Mouse (Mus musculus) midbrain, embryonic 16.5 days (tissue): Measurements from ENCODE around the gene Fbxw2. TPM values are rescaled to one million over a fixed set of nuclear protein-coding genes. Genes with fewer than 3 reads are reported as not detected.
"Not testable (repeated sequence)": the region's sequence is repeated elsewhere in the genome, so short reads cannot be mapped to it uniquely, and the experiment has no call there.

Source experiments
- ATAC-seq: fragments of 200-750 bp; cut with Nextera tagmentation; 2 replicates; pipeline ENCODE4 v1.8.0; 2017; ENCODE audit warnings: moderate TSS enrichment
- H3K27ac ChIP-seq: fragments of 300-500 bp; sonication (generic); 2 replicates; pipeline ENCODE4 v1.5.1; 2014; ENCODE audit warnings: mild to moderate bottlenecking, low read length, mixed read lengths
- H3K27me3 ChIP-seq: fragments of 300-500 bp; sonication (generic); 2 replicates; pipeline ENCODE4 v1.6.1; 2014; ENCODE audit warnings: low read depth, low read length, mixed read lengths; ENCODE audit not compliant: control insufficient read depth, insufficient read depth
- H3K36me3 ChIP-seq: fragments of 300-500 bp; sonication (generic); 2 replicates; pipeline ENCODE4 v1.6.1; 2014; ENCODE audit warnings: mild to moderate bottlenecking, low read length, moderate library complexity, mixed read lengths; ENCODE audit not compliant: control insufficient read depth, insufficient read depth
- H3K4me1 ChIP-seq: fragments of 300-500 bp; sonication (generic); 2 replicates; pipeline ENCODE4 v1.6.1; 2014; ENCODE audit warnings: mild to moderate bottlenecking, low read length, mixed read lengths; ENCODE audit not compliant: control insufficient read depth, insufficient read depth
- H3K4me2 ChIP-seq: fragments of 300-500 bp; sonication (generic); 2 replicates; pipeline ENCODE4 v1.6.1; 2014; ENCODE audit warnings: mild to moderate bottlenecking, low read length, mixed read lengths
- H3K4me3 ChIP-seq: fragments of 300-500 bp; sonication (generic); 2 replicates; pipeline ENCODE4 v1.5.1; 2014; ENCODE audit warnings: low read depth, mild to moderate bottlenecking, low read length, moderate library complexity, mixed read lengths
- H3K9ac ChIP-seq: fragments of 300-500 bp; sonication (generic); 2 replicates; pipeline ENCODE4 v1.6.1; 2014; ENCODE audit warnings: low read depth, low read length, mixed read lengths
- H3K9me3 ChIP-seq: fragments of 300-500 bp; sonication (generic); replicated peaks from 2 replicates; pipeline ENCODE4 v1.6.1; 2014; ENCODE audit warnings: mild to moderate bottlenecking, low read length, mixed read lengths; ENCODE audit not compliant: control insufficient read depth, poor library complexity, severe bottlenecking
- WGBS: fragments of 180-500 bp; shearing (Covaris S2); extraction: QIAGEN DNeasy Blood & Tissue Kit; methylation state at CpG from one replicate; pipeline ENCODE4 v1.1.7; 2014; 5-methylcytosine and 5-hydroxymethylcytosine counted together
- polyA plus RNA-seq: library from polyadenylated mRNA; unstranded; fragments of >200 nt; fragmentation: Nextera tagmentation; extraction: Ambion mirVana; gene quantifications from 2 replicates; pipeline ENCODE4 v1.2.1, GENCODE M21; 2015

Fbxw2 gene
- polyA plus RNA-seq, 1 experiment from 2014 or later = 102 TPM

GRCm38 (mm10) chr2:34804172-34804571 is 21.9 kb downstream of the Fbxw2 start:
- Histone ChIP-seq H3K4me3 (no peak overlapping the region), H3K27ac (no peak overlapping the region), H3K27me3 (no peaks in the 10 kb centered on the region), H3K4me1 (peaks cover 14% of the 10 kb centered on the region), H3K4me2 (no peak overlapping the region), H3K36me3 (0 out of 2 replicates have a peak, but pooled peaks cover 2% of the 10 kb centered on the region), H3K9ac (no peak overlapping the region), H3K9me3 (no peaks in the 10 kb centered on the region)
- 92% methylated on average over 2 of the region's 2 CpGs for WGBS
- no peak for ATAC-seq

DNA sequence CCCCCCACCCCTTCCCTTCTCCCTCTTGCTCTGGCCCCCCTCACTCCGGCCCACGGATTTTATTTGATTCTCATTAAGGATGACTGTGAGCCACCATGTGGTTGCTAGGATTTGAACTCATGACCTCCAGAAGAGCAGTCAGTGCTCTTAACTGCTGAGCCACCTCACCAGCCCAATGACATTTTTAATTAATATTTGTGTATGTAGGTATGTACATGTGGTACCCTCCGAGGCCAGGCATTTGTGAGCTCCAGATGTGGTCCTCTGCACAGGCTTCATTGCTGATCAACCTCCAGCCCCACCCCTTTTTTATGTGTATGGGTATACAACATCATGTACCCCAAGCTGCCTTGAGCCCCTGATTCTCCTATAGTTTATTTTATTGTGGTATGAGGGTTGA is 22.4 kb downstream of the Fbxw2 start:
- Histone ChIP-seq H3K9me3 (no peaks in the 10 kb centered on the region), H3K4me2 (peak overlapping the region; percentile 34), H3K27me3 (no peaks in the 10 kb centered on the region), H3K9ac (no peak overlapping the region), H3K4me3 (no peak overlapping the region), H3K27ac (no peak overlapping the region), H3K36me3 (0 out of 2 replicates have a peak, but pooled peaks cover 2% of the 10 kb centered on the region), H3K4me1 (peaks cover 17% of the 10 kb centered on the region)
- no peak for ATAC-seq
- 62% methylated on average over 3 of the region's 3 CpGs for WGBS

- peak; percentile 61 for ATAC-seq
- not testable (repeated sequence) for H3K9me3 ChIP-seq, H3K36me3 ChIP-seq, H3K27me3 ChIP-seq
- Histone ChIP-seq H3K4me2 (peak overlapping the region; percentile 75), H3K4me3 (peak overlapping the region; percentile 61), H3K9ac (peak overlapping the region; percentile 83), H3K27ac (peak overlapping the region; percentile 91), H3K4me1 (peaks cover 17% of the 10 kb centered on the region)
- under 1% methylated on average over 25 of the region's 32 CpGs for WGBS
Measured at GRCm38 (mm10) chr2:34802565-34803245, 23.4 kb downstream of the Fbxw2 start.

GRCm38 (mm10) chr2:34801516-34802482 is 24.3 kb downstream of the Fbxw2 start:
- H3K4me2 ChIP-seq = peak overlapping the region; percentile 43
- H3K4me1 ChIP-seq = peaks cover 17% of the 10 kb centered on the region
- H3K27me3 ChIP-seq = no peaks in the 10 kb centered on the region
- H3K4me3 ChIP-seq = peak overlapping the region; percentile 61
- H3K9ac ChIP-seq = peak overlapping the region; percentile 83
- peak; percentile 97 for ATAC-seq
- 5% methylated on average over 39 of the region's 39 CpGs for WGBS
- H3K27ac ChIP-seq = peak overlapping the region; percentile 91
- H3K36me3 ChIP-seq = no peaks in the 10 kb centered on the region
- no peaks in the 10 kb centered on the region for H3K9me3 ChIP-seq

- no peak for ATAC-seq
- H3K27ac ChIP-seq = no peak overlapping the region
- peaks cover 17% of the 10 kb centered on the region for H3K4me1 ChIP-seq
- H3K36me3 ChIP-seq = 0 out of 2 replicates have a peak, but pooled peaks cover 2% of the 10 kb centered on the region
- H3K27me3 ChIP-seq = no peaks in the 10 kb centered on the region
- no peak overlapping the region for H3K4me2 ChIP-seq
- H3K9me3 ChIP-seq = no peaks in the 10 kb centered on the region
- H3K4me3 ChIP-seq = no peak overlapping the region
- 88% methylated on average over 7 of the region's 7 CpGs for WGBS
- no peak overlapping the region for H3K9ac ChIP-seq
Measured at GRCm38 (mm10) chr2:34800371-34800770, 25.7 kb downstream of the Fbxw2 start.

- WGBS = 4% methylated on average over 44 of the region's 44 CpGs
- H3K9me3 ChIP-seq = no peaks in the 10 kb centered on the region
- H3K27me3 ChIP-seq = no peaks in the 10 kb centered on the region
- H3K4me2 ChIP-seq = peak within 1 kb of the TSS; percentile 56
- 0 out of 2 replicates have a peak, but pooled peaks cover 2% of the 10 kb centered on the region for H3K36me3 ChIP-seq
- H3K9ac ChIP-seq = peak within 1 kb of the TSS; percentile 66
- H3K4me1 ChIP-seq = peaks cover 15% of the 10 kb centered on the region
- H3K27ac ChIP-seq = no peak within 1 kb of the TSS
- H3K4me3 ChIP-seq = peak within 1 kb of the TSS; percentile 56
- ATAC-seq = peak; percentile 55
Measured at GRCm38 (mm10) chr2:34799357-34800256, 26.5 kb downstream of the Fbxw2 start, which contains the start of gene Rabepk. Gene Rabepk (minus strand): TSS chr2:34799912.

- 96% methylated on average over 7 of the region's 7 CpGs for WGBS
- no peak overlapping the region for H3K4me2 ChIP-seq
- no peak overlapping the region for H3K4me3 ChIP-seq
- H3K4me1 ChIP-seq = peaks cover 6% of the 10 kb centered on the region; the same call in 1 of the 2 replicates
- 0 out of 2 replicates have a peak, but pooled peaks cover 2% of the 10 kb centered on the region for H3K36me3 ChIP-seq
- no peak overlapping the region for H3K27ac ChIP-seq
- ATAC-seq = no peak
- no peak overlapping the region for H3K9ac ChIP-seq
- H3K9me3 ChIP-seq = no peaks in the 10 kb centered on the region
- H3K27me3 ChIP-seq = no peaks in the 10 kb centered on the region
Measured at GRCm38 (mm10) chr2:34795426-34795825, 30.7 kb downstream of the Fbxw2 start.

DNA sequence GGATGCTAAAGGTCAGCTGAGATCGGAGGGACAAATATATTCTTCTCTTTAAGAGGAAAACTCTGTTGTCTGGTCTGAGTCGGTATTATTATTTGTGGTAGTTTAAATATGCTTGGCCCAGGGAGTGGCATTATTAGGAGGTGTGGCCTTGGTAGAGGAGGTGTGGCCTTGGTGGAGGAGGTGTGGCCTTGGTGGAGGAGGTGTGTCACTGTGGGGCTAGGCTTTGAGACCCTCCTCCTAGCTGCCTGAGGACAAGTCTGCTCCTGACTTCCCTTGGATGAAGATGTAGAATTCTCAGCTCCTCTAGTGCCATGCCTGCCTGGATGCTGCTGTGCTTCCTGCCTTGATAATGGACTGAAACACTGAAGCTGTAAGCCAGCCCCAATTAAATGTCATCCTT is 31.6 kb downstream of the Fbxw2 start:
- Histone ChIP-seq H3K9me3 (no peaks in the 10 kb centered on the region), H3K36me3 (0 out of 2 replicates have a peak, but pooled peaks cover 2% of the 10 kb centered on the region), H3K9ac (no peak overlapping the region), H3K27me3 (no peaks in the 10 kb centered on the region), H3K27ac (no peak overlapping the region), H3K4me1 (0 out of 2 replicates have a peak, but pooled peaks cover 4% of the 10 kb centered on the region), H3K4me2 (no peak overlapping the region), H3K4me3 (no peak overlapping the region)
- 90% methylated on average over 2 of the region's 2 CpGs for WGBS
- no peak for ATAC-seq
